Mouse (Mus musculus): ENCODE results near the gene Carns1. TPM values are rescaled to one million over a fixed set of nuclear protein-coding genes. Genes with fewer than 3 reads are reported as not detected.

Carns1 gene
- 0.73 and 0.90 TPM in 2 replicates for polyA plus RNA-seq (2015; fragmentation: Nextera tagmentation; extraction: Ambion mirVana)

- H3K9ac ChIP-seq (replicated peaks): no peak within 1 kb of the TSS
- no peaks in the 10 kb centered on the region for H3K9me3 ChIP-seq (ENCODE audit: low read length)
- H3K27ac ChIP-seq (ENCODE audit: low read depth): no peak within 1 kb of the TSS
- H3K36me3 ChIP-seq (replicated peaks; ENCODE audit: insufficient read depth, low read length): 0 out of 2 replicates have a peak, but pooled peaks cover 4% of the 10 kb centered on the region
- WGBS (ENCODE audit: insufficient replicate concordance): 32% methylated on average over 11 of the region's 11 CpGs
- peak; percentile 56; the same call in 1 of the 2 replicates for ATAC-seq
- H3K4me3 ChIP-seq (ENCODE audit: low read depth, low read length): no peak within 1 kb of the TSS
- peaks cover 14% of the 10 kb centered on the region for H3K4me1 ChIP-seq (ENCODE audit: insufficient read depth)
- H3K27me3 ChIP-seq (ENCODE audit: insufficient read depth, low read length): no peaks in the 10 kb centered on the region
- TF ChIP-seq CTCF (IDR thresholded peaks at IDR 0.05; ENCODE audit: low read depth) (no peak), EP300 (IDR thresholded peaks at IDR 0.05; ENCODE audit: low read depth) (no peak)
- H3K4me2 ChIP-seq (ENCODE audit: low read depth, low read length): peak within 1 kb of the TSS; percentile 39
- no peak for DNase-seq
These were observed at the start of gene Carns1 for GRCm38 (mm10) chr19:4175368-4175947. Carns1 (minus strand) TSS chr19:4175479.

- peak overlapping the region; percentile 80 for H3K27ac ChIP-seq (ENCODE audit: low read depth)
- no peaks in the 10 kb centered on the region; the same call in 1 of the 2 replicates for H3K36me3 ChIP-seq (replicated peaks; ENCODE audit: insufficient read depth, low read length)
- no peaks in the 10 kb centered on the region for H3K9me3 ChIP-seq (ENCODE audit: low read length)
- H3K4me1 ChIP-seq (ENCODE audit: insufficient read depth): peaks cover 35% of the 10 kb centered on the region
- no peak overlapping the region for H3K4me2 ChIP-seq (ENCODE audit: low read depth, low read length)
- H3K9ac ChIP-seq (replicated peaks): no peak overlapping the region
- 42% methylated on average over 11 of the region's 11 CpGs for WGBS (ENCODE audit: insufficient replicate concordance)
- TF ChIP-seq CTCF (IDR thresholded peaks at IDR 0.05; ENCODE audit: low read depth): no peak
- no peak for TF ChIP-seq EP300 (IDR thresholded peaks at IDR 0.05; ENCODE audit: low read depth)
- no peak overlapping the region for H3K4me3 ChIP-seq (ENCODE audit: low read depth, low read length)
- ATAC-seq (peak; percentile 56), DNase-seq (no peak)
- peaks cover 3% of the 10 kb centered on the region; the same call in 1 of the 2 replicates for H3K27me3 ChIP-seq (ENCODE audit: insufficient read depth, low read length)
These were observed 46.9 kb upstream of the Carns1 start for GRCm38 (mm10) chr19:4222165-4222564.

- Histone ChIP-seq H3K9me3 (ENCODE audit: low read length) (no peaks in the 10 kb centered on the region), H3K4me2 (ENCODE audit: low read depth, low read length) (peak overlapping the region; percentile 20), H3K27ac (ENCODE audit: low read depth) (peak overlapping the region; percentile 80), H3K27me3 (ENCODE audit: insufficient read depth, low read length) (peaks cover 13% of the 10 kb centered on the region), H3K4me1 (ENCODE audit: insufficient read depth) (peaks cover 45% of the 10 kb centered on the region), H3K9ac (replicated peaks) (no peak overlapping the region; the same call in 1 of the 2 replicates), H3K36me3 (replicated peaks; ENCODE audit: insufficient read depth, low read length) (no peaks in the 10 kb centered on the region; the same call in 1 of the 2 replicates), H3K4me3 (ENCODE audit: low read depth, low read length) (no peak overlapping the region)
- TF ChIP-seq EP300 (IDR thresholded peaks at IDR 0.05; ENCODE audit: low read depth) (no peak), CTCF (IDR thresholded peaks at IDR 0.05; ENCODE audit: low read depth) (no peak)
- ATAC-seq (no peak), DNase-seq (no peak)
- 30% methylated on average over 14 of the region's 14 CpGs for WGBS (ENCODE audit: insufficient replicate concordance)
These were observed 45.9 kb upstream of the Carns1 start for GRCm38 (mm10) chr19:4220957-4221743.

- peak overlapping the region; percentile 20; the same call in 1 of the 2 replicates for H3K4me2 ChIP-seq (ENCODE audit: low read depth, low read length)
- no peaks in the 10 kb centered on the region for H3K9me3 ChIP-seq (ENCODE audit: low read length)
- H3K36me3 ChIP-seq (replicated peaks; ENCODE audit: insufficient read depth, low read length): no peaks in the 10 kb centered on the region; the same call in 1 of the 2 replicates
- no peak overlapping the region for H3K4me3 ChIP-seq (ENCODE audit: low read depth, low read length)
- peaks cover 20% of the 10 kb centered on the region for H3K27me3 ChIP-seq (ENCODE audit: insufficient read depth, low read length)
- H3K9ac ChIP-seq (replicated peaks): no peak overlapping the region
- peak overlapping the region; percentile 80; the same call in 1 of the 2 replicates for H3K27ac ChIP-seq (ENCODE audit: low read depth)
- WGBS (ENCODE audit: insufficient replicate concordance): 53% methylated on average over 4 of the region's 4 CpGs
- peaks cover 49% of the 10 kb centered on the region for H3K4me1 ChIP-seq (ENCODE audit: insufficient read depth)
- DNase-seq: no peak
- no peak for ATAC-seq
- TF ChIP-seq CTCF (IDR thresholded peaks at IDR 0.05; ENCODE audit: low read depth): no peak
- TF ChIP-seq EP300 (IDR thresholded peaks at IDR 0.05; ENCODE audit: low read depth): no peak
These were observed 45.1 kb upstream of the Carns1 start for GRCm38 (mm10) chr19:4220416-4220815.

GRCm38 (mm10) chr19:4219943-4220342, 44.7 kb upstream of the Carns1 start:
- H3K4me2 ChIP-seq (ENCODE audit: low read depth, low read length): no peak overlapping the region
- TF ChIP-seq CTCF (IDR thresholded peaks at IDR 0.05; ENCODE audit: low read depth) (no peak), EP300 (IDR thresholded peaks at IDR 0.05; ENCODE audit: low read depth) (no peak)
- DNase-seq: no peak
- H3K9me3 ChIP-seq (ENCODE audit: low read length): no peaks in the 10 kb centered on the region
- no peak for ATAC-seq
- H3K9ac ChIP-seq (replicated peaks): no peak overlapping the region
- H3K36me3 ChIP-seq (replicated peaks; ENCODE audit: insufficient read depth, low read length): no peaks in the 10 kb centered on the region; the same call in 1 of the 2 replicates
- no peak overlapping the region for H3K27ac ChIP-seq (ENCODE audit: low read depth)
- H3K4me3 ChIP-seq (ENCODE audit: low read depth, low read length): no peak overlapping the region
- peaks cover 54% of the 10 kb centered on the region for H3K4me1 ChIP-seq (ENCODE audit: insufficient read depth)
- WGBS (ENCODE audit: insufficient replicate concordance): 69% methylated on average over 6 of the region's 6 CpGs
- peaks cover 25% of the 10 kb centered on the region for H3K27me3 ChIP-seq (ENCODE audit: insufficient read depth, low read length)

- DNase-seq (no peak), ATAC-seq (no peak)
- Histone ChIP-seq H3K27me3 (ENCODE audit: insufficient read depth, low read length) (peaks cover 37% of the 10 kb centered on the region), H3K9me3 (ENCODE audit: low read length) (no peaks in the 10 kb centered on the region), H3K36me3 (replicated peaks; ENCODE audit: insufficient read depth, low read length) (no peaks in the 10 kb centered on the region; the same call in 1 of the 2 replicates), H3K27ac (ENCODE audit: low read depth) (0 out of 2 replicates have a peak overlapping the region, but pooled peaks have one; percentile 44), H3K4me3 (ENCODE audit: low read depth, low read length) (no peak overlapping the region), H3K9ac (replicated peaks) (no peak overlapping the region), H3K4me1 (ENCODE audit: insufficient read depth) (peaks cover 62% of the 10 kb centered on the region), H3K4me2 (ENCODE audit: low read depth, low read length) (no peak overlapping the region)
- WGBS (ENCODE audit: insufficient replicate concordance): 44% methylated on average over 1 of the region's 1 CpGs
- TF ChIP-seq EP300 (IDR thresholded peaks at IDR 0.05; ENCODE audit: low read depth): no peak
- no peak for TF ChIP-seq CTCF (IDR thresholded peaks at IDR 0.05; ENCODE audit: low read depth)
These were observed 43.5 kb upstream of the Carns1 start for GRCm38 (mm10) chr19:4218784-4219183.
